ENCODE assay signal across 23 mouse cellular contexts in genomic region chr2:14192046-14192445, GRCm38 (mm10). TPM values are rescaled to one million over a fixed set of nuclear protein-coding genes. Genes with fewer than 3 reads are reported as not detected.
DNase-seq lines count a peak whose midpoint lies in the region; ATAC-seq lines count a peak whose summit lies in the region.
"Had no signal": no experiment of that assay in that cellular context is flagged by ENCODE, and none has a peak within 500 bp of the region (broad histone marks: within the 10 kb centered on the region; RNA-seq: fewer than 3 reads in every experiment).

No protein-coding gene starts in this region.

- no peak overlapping the region for H3K4me2 ChIP-seq in heart, embryonic 11.5 days
- H3K4me2 ChIP-seq: liver, embryonic 11.5 days; lung, embryonic 15.5 days; neural tube, embryonic 12.5 days; stomach, embryonic 15.5 days had no signal

- no peaks in the 10 kb centered on the region for H3K27me3 ChIP-seq in heart, embryonic 11.5 days (ENCODE audit: control insufficient read depth, insufficient read depth, low read length)
- H3K27me3 ChIP-seq: lung, embryonic 15.5 days; neural tube, embryonic 12.5 days; stomach, embryonic 15.5 days had no signal

- ATAC-seq in heart, embryonic 11.5 days (replicated peaks; ENCODE audit: insufficient number of reproducible peaks, low FRiP score, low TSS enrichment), result no peak
- ATAC-seq in megakaryocyte progenitor cell, adult 5-6 weeks (replicated peaks; ENCODE audit: poor library complexity), result peak; percentile 98
- ATAC-seq: forebrain, embryonic 16.5 days had no signal

- no peak overlapping the region for H3K9ac ChIP-seq in heart, embryonic 11.5 days (ENCODE audit: low read depth, low read length)
- H3K9ac ChIP-seq: lung, embryonic 15.5 days; neural tube, embryonic 12.5 days; stomach, embryonic 15.5 days had no signal

- H3K4me1 ChIP-seq in heart, embryonic 11.5 days (ENCODE audit: control insufficient read depth, insufficient read depth, low read length), result peaks cover 3% of the 10 kb centered on the region; the same call in 1 of the 2 replicates
- H3K4me1 ChIP-seq: limb, embryonic 10.5 days; lung, embryonic 15.5 days; midbrain, embryonic 10.5 days; neural tube, embryonic 12.5 days; stomach, embryonic 15.5 days had no signal

- peak; percentile 18 for DNase-seq in heart, adult 8-10 months (ENCODE audit: low spot score)
- DNase-seq in 416B (ENCODE audit: low read depth), result peak; percentile 25
- DNase-seq in c-Kit-positive CD71-negative TER-119-negative erythroid progenitor cells, embryonic 14.5 days (ENCODE audit: low read depth), result peak; percentile 28
- DNase-seq in left cerebral cortex, adult 11 months (ENCODE audit: low spot score), result no peak
- DNase-seq in kidney, postnatal 25 days, result no peak
- DNase-seq in gastrocnemius, adult 8-10 months (ENCODE audit: low spot score in 2 of 2), result no peak
- DNase-seq: cerebellum, adult 9-10 months; kidney, adult 18-20 months; kidney, postnatal 10 days; right cerebral cortex, adult 18-20 months; thymus, adult 2 months had no signal

- H3K27ac ChIP-seq in heart, embryonic 11.5 days (ENCODE audit: low read depth, low read length), result no peak overlapping the region
- H3K27ac ChIP-seq: heart, adult 2 months; left cerebral cortex, adult 2 months; limb, embryonic 10.5 days; lung, embryonic 15.5 days; midbrain, embryonic 10.5 days; neural tube, embryonic 12.5 days; stomach, embryonic 15.5 days had no signal

- H3K4me3 ChIP-seq in heart, embryonic 11.5 days (ENCODE audit: low read depth, low read length), result no peak overlapping the region
- H3K4me3 ChIP-seq: heart, adult 2 months; left cerebral cortex, adult 2 months; limb, embryonic 10.5 days; lung, embryonic 15.5 days; midbrain, embryonic 10.5 days; neural tube, embryonic 12.5 days; stomach, embryonic 15.5 days had no signal

- no peaks in the 10 kb centered on the region for H3K9me3 ChIP-seq in heart, embryonic 11.5 days (replicated peaks; ENCODE audit: control insufficient read depth, low read length)
- H3K9me3 ChIP-seq: limb, embryonic 10.5 days; lung, embryonic 15.5 days; midbrain, embryonic 10.5 days; neural tube, embryonic 12.5 days; stomach, embryonic 15.5 days had no signal

- H3K36me3 ChIP-seq in heart, embryonic 11.5 days (ENCODE audit: control insufficient read depth, insufficient read depth, low read length), result no peaks in the 10 kb centered on the region
- H3K36me3 ChIP-seq: limb, embryonic 10.5 days; lung, embryonic 15.5 days; midbrain, embryonic 10.5 days; neural tube, embryonic 12.5 days; stomach, embryonic 15.5 days had no signal

- 79% methylated on average over 6 of the region's 6 CpGs for WGBS in heart, embryonic 11.5 days (ENCODE audit: insufficient replicate concordance)

RNA-seq across cellular contexts. Expression of gene Tmem236, which starts 17.7 kb away (rescaled TPM):
- total RNA-seq in heart, adult 8-10 months (2022), result under 1 TPM in 1 of 4 experiments, not detected in 3; 0.08 TPM
- polyA plus RNA-seq in heart, embryonic 11.5 days (2014; fragmentation: Nextera tagmentation; extraction: Ambion mirVana), result 0.07 TPM in 1 of 2 replicates, not detected in the other
- total RNA-seq in megakaryocyte progenitor cell, adult 5-6 weeks (2015), result not detected in 2 replicates
- total RNA-seq in megakaryocyte progenitor cell, adult 5-6 weeks (2017), result 0.10 and 0.12 TPM in 2 replicates
- under 1 TPM; 0.07 to 0.31 (median 0.20) TPM for total RNA-seq in gastrocnemius, adult 8-10 months (2022)
- total RNA-seq: adrenal gland, adult 18-20 months had no signal
- polyA plus RNA-seq: heart, adult 2 months; limb, embryonic 10.5 days; liver, embryonic 11.5 days; lung, embryonic 15.5 days had no signal

RNA-seq across cellular contexts. Expression of gene Mrc1, which starts 37.1 kb away (rescaled TPM):
- 10 to 100 TPM in 3 of 4 experiments, 1 to 10 TPM in 1; 9.3 to 15.8 (median 11.2) TPM for total RNA-seq in heart, adult 8-10 months (2022)
- polyA plus RNA-seq in heart, embryonic 11.5 days (2014; fragmentation: Nextera tagmentation; extraction: Ambion mirVana), result 1.2 and 1.7 TPM in 2 replicates
- total RNA-seq in megakaryocyte progenitor cell, adult 5-6 weeks (2015), result 0.85 and 1.4 TPM in 2 replicates
- 1.4 and 2.1 TPM in 2 replicates for total RNA-seq in megakaryocyte progenitor cell, adult 5-6 weeks (2017)
- 1 to 10 TPM; 2.8 to 7.1 (median 4.1) TPM for total RNA-seq in gastrocnemius, adult 8-10 months (2022)

Comparison
In these comparisons a context has a peak if more than half of its experiments do, and no peak if none do; other contexts are left out.
1. DNase-seq: peak in heart, adult 8-10 months (single experiment), 416B (single experiment) and c-Kit-positive CD71-negative TER-119-negative erythroid progenitor cells, embryonic 14.5 days (single experiment); none in left cerebral cortex, adult 11 months (single experiment), kidney, postnatal 25 days (0 of 2) and gastrocnemius, adult 8-10 months (0 of 2).